Mouse (Mus musculus): ENCODE results near the gene Pde1b. TPM values are rescaled to one million over a fixed set of nuclear protein-coding genes. Genes with fewer than 3 reads are reported as not detected.
A peak's percentile ranks its signal among the peaks of the same experiment; 100 is the strongest.

Pde1b gene
- total and polyA plus RNA-seq, 3 experiments: 0.99 to 2.8 (median 1.0) TPM

DNA sequence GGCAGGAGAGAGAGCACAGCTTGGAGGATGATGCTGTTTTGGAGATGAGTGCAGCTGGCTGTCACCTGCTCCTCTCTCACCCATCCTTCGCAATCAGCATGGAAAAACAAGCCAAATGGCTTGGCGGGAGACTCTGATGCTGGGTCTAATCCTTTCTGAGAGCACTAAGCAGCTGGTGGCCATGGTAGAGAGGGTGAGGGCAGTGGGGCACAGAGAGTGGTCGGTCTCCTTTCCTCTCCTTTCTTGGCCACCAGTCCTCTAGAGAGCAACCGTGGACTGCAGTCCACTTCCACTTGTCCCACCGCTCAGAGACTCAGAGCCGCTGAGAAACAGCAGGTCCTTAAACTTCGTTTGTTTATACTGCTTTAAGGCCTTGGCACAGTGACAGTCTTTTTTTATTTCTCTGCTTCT lies 10.8 kb downstream of the Pde1b start:
- Histone ChIP-seq H3K27ac (peak overlapping the region; percentile 31; the same call in 1 of the 2 replicates), H3K36me3 (ENCODE audit: control insufficient read depth, insufficient read depth, low read length) (no peaks in the 10 kb centered on the region), H3K27me3 (ENCODE audit: control insufficient read depth, insufficient read depth, low read length) (no peaks in the 10 kb centered on the region), H3K4me1 (ENCODE audit: control insufficient read depth, insufficient read depth, low read length) (no peaks in the 10 kb centered on the region), H3K4me3 (no peak overlapping the region), H3K79me2 (replicated peaks; ENCODE audit: control insufficient read depth, insufficient read depth, low read length) (no peaks in the 10 kb centered on the region), H3K9ac (ENCODE audit: low read depth, low read length) (no peak overlapping the region)
- no peak for DNase-seq
- WGBS: 19% methylated on average over 7 of the region's 7 CpGs
- TF ChIP-seq CTCF (IDR thresholded peaks at IDR 0.05): no peak
- TF ChIP-seq EP300 (IDR thresholded peaks at IDR 0.05; ENCODE audit: insufficient read depth, low read depth, low read length): no peak
- no peak for TF ChIP-seq POLR2A (IDR thresholded peaks at IDR 0.05; ENCODE audit: insufficient read depth, low read depth, low read length)
- intact Hi-C loops (cut with DNase I): no loop called here

GRCm38 (mm10) chr15:103514119-103514518 lies 11.3 kb downstream of the Pde1b start:
- 0 out of 2 replicates have a peak overlapping the region, but pooled peaks have one; percentile 22 for H3K4me3 ChIP-seq
- 6% methylated on average over 10 of the region's 10 CpGs for WGBS
- TF ChIP-seq CTCF (IDR thresholded peaks at IDR 0.05) (no peak), POLR2A (IDR thresholded peaks at IDR 0.05; ENCODE audit: insufficient read depth, low read depth, low read length) (peak; percentile 51; the same call in 1 of the 2 replicates)
- H3K27me3 ChIP-seq (ENCODE audit: control insufficient read depth, insufficient read depth, low read length): no peaks in the 10 kb centered on the region
- H3K4me1 ChIP-seq (ENCODE audit: control insufficient read depth, insufficient read depth, low read length): no peaks in the 10 kb centered on the region
- intact Hi-C loops (cut with DNase I): no loop called here
- DNase-seq: peak; percentile 67 to 77
- no peak overlapping the region for H3K9ac ChIP-seq (ENCODE audit: low read depth, low read length)
- H3K79me2 ChIP-seq (replicated peaks; ENCODE audit: control insufficient read depth, insufficient read depth, low read length): no peaks in the 10 kb centered on the region
- peak overlapping the region; percentile 63 for H3K27ac ChIP-seq
- no peaks in the 10 kb centered on the region for H3K36me3 ChIP-seq (ENCODE audit: control insufficient read depth, insufficient read depth, low read length)

DNA sequence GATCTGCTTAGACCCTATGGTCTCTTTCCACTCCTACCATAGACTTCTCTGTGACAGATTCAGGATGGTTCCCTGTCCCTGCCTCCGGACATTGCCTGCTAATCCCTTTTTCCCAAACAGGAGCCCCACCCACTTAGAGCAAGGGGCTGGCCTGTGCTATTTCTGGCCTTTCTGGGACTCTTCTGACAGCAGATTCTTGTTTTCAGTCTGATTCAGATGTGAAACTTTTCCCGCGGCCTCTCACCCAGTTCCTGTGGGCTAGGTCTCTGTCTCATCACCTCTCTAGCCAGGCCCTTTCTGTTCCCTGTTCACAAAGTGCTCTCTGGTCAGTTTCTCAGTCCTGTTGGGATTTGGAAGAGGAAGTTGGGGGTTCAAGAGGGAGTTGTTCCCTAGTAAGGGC lies 12.1 kb downstream of the Pde1b start:
- DNase-seq: peak in 1 of 2 experiments; percentile 35
- intact Hi-C loops (cut with DNase I): no loop called here
- no peaks in the 10 kb centered on the region for H3K36me3 ChIP-seq (ENCODE audit: control insufficient read depth, insufficient read depth, low read length)
- no peak overlapping the region for H3K4me3 ChIP-seq
- TF ChIP-seq CTCF (IDR thresholded peaks at IDR 0.05) (no peak), EP300 (IDR thresholded peaks at IDR 0.05; ENCODE audit: insufficient read depth, low read depth, low read length) (no peak), POLR2A (IDR thresholded peaks at IDR 0.05; ENCODE audit: insufficient read depth, low read depth, low read length) (no peak)
- no peak overlapping the region for H3K9ac ChIP-seq (ENCODE audit: low read depth, low read length)
- H3K27me3 ChIP-seq (ENCODE audit: control insufficient read depth, insufficient read depth, low read length): no peaks in the 10 kb centered on the region
- H3K4me1 ChIP-seq (ENCODE audit: control insufficient read depth, insufficient read depth, low read length): no peaks in the 10 kb centered on the region
- H3K27ac ChIP-seq: peak overlapping the region; percentile 47; the same call in 1 of the 2 replicates
- WGBS: 26% methylated on average over 3 of the region's 3 CpGs
- no peaks in the 10 kb centered on the region for H3K79me2 ChIP-seq (replicated peaks; ENCODE audit: control insufficient read depth, insufficient read depth, low read length)

- H3K79me2 ChIP-seq (replicated peaks; ENCODE audit: control insufficient read depth, insufficient read depth, low read length): no peaks in the 10 kb centered on the region
- WGBS: 15% methylated on average over 5 of the region's 5 CpGs
- H3K36me3 ChIP-seq (ENCODE audit: control insufficient read depth, insufficient read depth, low read length): no peaks in the 10 kb centered on the region
- no peak overlapping the region for H3K27ac ChIP-seq
- no peaks in the 10 kb centered on the region for H3K27me3 ChIP-seq (ENCODE audit: control insufficient read depth, insufficient read depth, low read length)
- intact Hi-C loops (cut with DNase I): no loop called here
- no peak for DNase-seq
- H3K4me1 ChIP-seq (ENCODE audit: control insufficient read depth, insufficient read depth, low read length): no peaks in the 10 kb centered on the region
- no peak overlapping the region for H3K9ac ChIP-seq (ENCODE audit: low read depth, low read length)
- H3K4me3 ChIP-seq: no peak overlapping the region
- TF ChIP-seq POLR2A (IDR thresholded peaks at IDR 0.05; ENCODE audit: insufficient read depth, low read depth, low read length): no peak
- no peak for TF ChIP-seq EP300 (IDR thresholded peaks at IDR 0.05; ENCODE audit: insufficient read depth, low read depth, low read length)
- TF ChIP-seq CTCF (IDR thresholded peaks at IDR 0.05): no peak
Observed at GRCm38 (mm10) chr15:103518600-103519385, 16.0 kb downstream of the Pde1b start.

- Histone ChIP-seq H3K79me2 (replicated peaks; ENCODE audit: control insufficient read depth, insufficient read depth, low read length) (no peaks in the 10 kb centered on the region), H3K9ac (ENCODE audit: low read depth, low read length) (no peak overlapping the region), H3K4me3 (no peak overlapping the region), H3K36me3 (ENCODE audit: control insufficient read depth, insufficient read depth, low read length) (no peaks in the 10 kb centered on the region), H3K27me3 (ENCODE audit: control insufficient read depth, insufficient read depth, low read length) (no peaks in the 10 kb centered on the region), H3K27ac (no peak overlapping the region), H3K4me1 (ENCODE audit: control insufficient read depth, insufficient read depth, low read length) (no peaks in the 10 kb centered on the region)
- no peak for DNase-seq
- intact Hi-C loops (cut with DNase I): no loop called here
- TF ChIP-seq CTCF (IDR thresholded peaks at IDR 0.05) (no peak), EP300 (IDR thresholded peaks at IDR 0.05; ENCODE audit: insufficient read depth, low read depth, low read length) (no peak), POLR2A (IDR thresholded peaks at IDR 0.05; ENCODE audit: insufficient read depth, low read depth, low read length) (no peak)
- WGBS: 38% methylated on average over 4 of the region's 4 CpGs
Observed at GRCm38 (mm10) chr15:103519386-103520378, 16.8 kb downstream of the Pde1b start.
